15 mouse cellular contexts compared by ENCODE assay signal in the genomic region with DNA sequence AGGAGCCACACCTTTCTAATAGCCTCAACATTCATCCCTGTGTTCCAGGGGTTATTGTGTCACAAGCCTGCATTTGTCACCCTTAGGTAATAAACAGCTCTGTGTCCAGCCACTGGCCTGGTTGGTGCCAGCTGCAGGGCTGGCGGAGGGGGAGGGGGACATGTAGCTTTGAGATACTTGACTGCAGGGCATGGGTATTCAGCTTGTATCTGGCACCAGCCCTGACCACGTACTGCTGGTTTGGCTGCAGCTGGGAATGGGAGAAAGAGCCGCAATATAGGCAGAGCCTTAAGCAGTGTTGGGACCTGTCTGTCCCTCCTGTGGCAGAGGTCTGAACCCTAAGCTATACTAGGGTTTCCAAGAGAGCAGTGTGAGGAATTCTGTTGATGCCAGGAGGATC. TPM values are rescaled to one million over a fixed set of nuclear protein-coding genes. Genes with fewer than 3 reads are reported as not detected.
DNase-seq lines count a peak whose midpoint lies in the region; ATAC-seq and TF ChIP-seq lines count a peak whose summit lies in the region.
"Had no signal": no experiment of that assay in that cellular context is flagged by ENCODE, and none has a peak within 500 bp of the region (broad histone marks: within the 10 kb centered on the region; RNA-seq: fewer than 3 reads in every experiment).

No protein-coding gene starts in this region.

- no peak for TF ChIP-seq CTCF in hindbrain, postnatal 0 days (IDR thresholded peaks at IDR 0.05; ENCODE audit: low read depth)
- TF ChIP-seq CTCF in liver, postnatal 0 days (IDR thresholded peaks at IDR 0.05; ENCODE audit: low read depth): no peak

- no peaks in the 10 kb centered on the region for H3K9me3 ChIP-seq in hindbrain, postnatal 0 days (ENCODE audit: low read length)
- H3K9me3 ChIP-seq in hindbrain, embryonic 10.5 days: no peaks in the 10 kb centered on the region
- no peaks in the 10 kb centered on the region for H3K9me3 ChIP-seq in liver, postnatal 0 days (ENCODE audit: low read length)
- no peaks in the 10 kb centered on the region for H3K9me3 ChIP-seq in intestine, embryonic 16.5 days (ENCODE audit: control insufficient read depth, low read length)
- H3K9me3 ChIP-seq: embryonic facial prominence, embryonic 15.5 days; forebrain, embryonic 13.5 days; hindbrain, embryonic 12.5 days; liver, embryonic 15.5 days had no signal

- no peaks in the 10 kb centered on the region for H3K36me3 ChIP-seq in hindbrain, postnatal 0 days (ENCODE audit: insufficient read depth, low read length)
- H3K36me3 ChIP-seq in hindbrain, embryonic 10.5 days: peaks cover 5% of the 10 kb centered on the region; the same call in 1 of the 2 replicates
- peaks cover 15% of the 10 kb centered on the region for H3K36me3 ChIP-seq in liver, postnatal 0 days (replicated peaks; ENCODE audit: insufficient read depth, low read length)
- no peaks in the 10 kb centered on the region for H3K36me3 ChIP-seq in intestine, embryonic 16.5 days (ENCODE audit: control insufficient read depth, insufficient read depth, low read length)
- H3K36me3 ChIP-seq: hindbrain, embryonic 12.5 days; midbrain, embryonic 10.5 days had no signal

- peaks cover 8% of the 10 kb centered on the region; the same call in 1 of the 2 replicates for H3K4me1 ChIP-seq in hindbrain, postnatal 0 days (ENCODE audit: insufficient read depth, low read length)
- H3K4me1 ChIP-seq in hindbrain, embryonic 10.5 days (replicated peaks): peaks cover 17% of the 10 kb centered on the region
- peaks cover 25% of the 10 kb centered on the region for H3K4me1 ChIP-seq in liver, postnatal 0 days (ENCODE audit: insufficient read depth)
- peaks cover 20% of the 10 kb centered on the region; the same call in 1 of the 2 replicates for H3K4me1 ChIP-seq in intestine, embryonic 16.5 days (ENCODE audit: control insufficient read depth, insufficient read depth, low read length)
- H3K4me1 ChIP-seq: hindbrain, embryonic 12.5 days had no signal

- TF ChIP-seq EP300 in liver, postnatal 0 days (IDR thresholded peaks at IDR 0.05; ENCODE audit: low read depth): no peak

- H3K9ac ChIP-seq in hindbrain, postnatal 0 days (replicated peaks; ENCODE audit: low read length): no peak overlapping the region
- H3K9ac ChIP-seq in liver, postnatal 0 days (replicated peaks): no peak overlapping the region
- H3K9ac ChIP-seq in intestine, embryonic 16.5 days (ENCODE audit: low read depth, low read length): no peak overlapping the region
- H3K9ac ChIP-seq: embryonic facial prominence, embryonic 15.5 days; forebrain, embryonic 13.5 days; hindbrain, embryonic 12.5 days; liver, embryonic 15.5 days had no signal

- WGBS in hindbrain, postnatal 0 days: 56% methylated on average over 3 of the region's 3 CpGs
- 86% methylated on average over 3 of the region's 3 CpGs for WGBS in hindbrain, embryonic 10.5 days
- 83% methylated on average over 3 of the region's 3 CpGs for WGBS in liver, postnatal 0 days (ENCODE audit: insufficient replicate concordance)
- 78% methylated on average over 3 of the region's 3 CpGs for WGBS in intestine, embryonic 16.5 days

- H3K4me3 ChIP-seq in hindbrain, postnatal 0 days (ENCODE audit: low read length): no peak overlapping the region
- no peak overlapping the region for H3K4me3 ChIP-seq in hindbrain, embryonic 10.5 days
- no peak overlapping the region for H3K4me3 ChIP-seq in liver, postnatal 0 days (ENCODE audit: low read depth, low read length)
- no peak overlapping the region for H3K4me3 ChIP-seq in intestine, embryonic 16.5 days (ENCODE audit: low read length)
- H3K4me3 ChIP-seq: embryonic facial prominence, embryonic 15.5 days; forebrain, embryonic 13.5 days; heart, adult 2 months; hindbrain, embryonic 12.5 days; liver, embryonic 15.5 days; midbrain, embryonic 10.5 days had no signal

- H3K27ac ChIP-seq in hindbrain, postnatal 0 days: no peak overlapping the region; the same call in 1 of the 2 replicates
- no peak overlapping the region for H3K27ac ChIP-seq in hindbrain, embryonic 10.5 days
- H3K27ac ChIP-seq in liver, postnatal 0 days (ENCODE audit: low read depth): no peak overlapping the region
- H3K27ac ChIP-seq in intestine, embryonic 16.5 days (ENCODE audit: low read length): no peak overlapping the region
- H3K27ac ChIP-seq: forebrain, embryonic 13.5 days; heart, adult 2 months; hindbrain, embryonic 12.5 days; liver, embryonic 15.5 days had no signal

- ATAC-seq in hindbrain, postnatal 0 days: peak; percentile 27
- peak; percentile 22; the same call in 1 of the 2 replicates for ATAC-seq in liver, postnatal 0 days
- ATAC-seq in intestine, embryonic 16.5 days: no peak

- H3K27me3 ChIP-seq in hindbrain, postnatal 0 days (ENCODE audit: insufficient read depth, low read length): no peaks in the 10 kb centered on the region
- H3K27me3 ChIP-seq in hindbrain, embryonic 10.5 days (ENCODE audit: insufficient read depth, poor library complexity, severe bottlenecking): no peaks in the 10 kb centered on the region
- no peaks in the 10 kb centered on the region for H3K27me3 ChIP-seq in liver, postnatal 0 days (ENCODE audit: insufficient read depth, low read length)
- H3K27me3 ChIP-seq in intestine, embryonic 16.5 days (replicated peaks; ENCODE audit: control insufficient read depth, insufficient read depth, low read length): no peaks in the 10 kb centered on the region
- H3K27me3 ChIP-seq: embryonic facial prominence, embryonic 15.5 days; forebrain, embryonic 13.5 days; hindbrain, embryonic 12.5 days had no signal

- peak; percentile 47 for DNase-seq in adrenal gland, adult 2 months
- DNase-seq in adrenal gland, adult 18-20 months (ENCODE audit: low spot score in 2 of 2): no peak
- DNase-seq in hindbrain, postnatal 0 days (ENCODE audit: low spot score): peak; percentile 36
- no peak for DNase-seq in hindbrain, embryonic 10.5 days (ENCODE audit: low spot score)
- DNase-seq in liver, postnatal 0 days: no peak
- no peak for DNase-seq in liver
- peak; percentile 46 to 72 for DNase-seq in kidney, postnatal 25 days
- DNase-seq: thymus, postnatal 14 days had no signal

- no peak overlapping the region for H3K4me2 ChIP-seq in hindbrain, postnatal 0 days (ENCODE audit: low read depth, low read length)
- H3K4me2 ChIP-seq in liver, postnatal 0 days (ENCODE audit: low read depth, low read length): no peak overlapping the region
- no peak overlapping the region for H3K4me2 ChIP-seq in intestine, embryonic 16.5 days (ENCODE audit: low read depth, low read length)
- H3K4me2 ChIP-seq: embryonic facial prominence, embryonic 15.5 days; forebrain, embryonic 13.5 days; hindbrain, embryonic 12.5 days; liver, embryonic 15.5 days had no signal

RNA-seq across cellular contexts. Expression of a gene that starts 51.4 kb away (rescaled TPM):
- 10 to 100 TPM in 1 of 2 experiments, 1 to 10 TPM in 1; 9.9 to 17.5 TPM for total RNA-seq in adrenal gland, adult 2 months (2021)
- polyA plus RNA-seq in adrenal gland, adult 2 months (2012; rRNA removed): 5.1 and 7.9 TPM in 2 replicates
- total RNA-seq in adrenal gland, adult 18-20 months (2021): 10 to 100 TPM in 1 of 2 experiments, 1 to 10 TPM in 1; 8.6 to 11.9 TPM
- 5.4 and 6.8 TPM in 2 replicates for total RNA-seq in hindbrain, postnatal 0 days (2014; rRNA removed)
- polyA plus RNA-seq in hindbrain, postnatal 0 days (2015; fragmentation: Nextera tagmentation; extraction: Ambion mirVana): 1.3 and 1.8 TPM in 2 replicates
- 2.1 and 2.7 TPM in 2 replicates for polyA plus RNA-seq in hindbrain, embryonic 10.5 days (2016; fragmentation: Nextera tagmentation; extraction: Ambion mirVana)
- polyA plus RNA-seq in liver, postnatal 0 days (2015; fragmentation: Nextera tagmentation; extraction: Ambion mirVana): 3.3 and 3.7 TPM in 2 replicates
- polyA plus RNA-seq in intestine, embryonic 16.5 days (2015; fragmentation: Nextera tagmentation; extraction: Ambion mirVana): 8.8 and 9.3 TPM in 2 replicates

Comparison
In these comparisons a context has a peak if more than half of its experiments do, and no peak if none do; other contexts are left out.
1. DNase-seq: peak in adrenal gland, adult 2 months (single experiment), hindbrain, postnatal 0 days (single experiment) and kidney, postnatal 25 days (2 of 2); none in adrenal gland, adult 18-20 months (0 of 2), hindbrain, embryonic 10.5 days (single experiment), liver, postnatal 0 days (single experiment) and liver (single experiment).